Mouse (Mus musculus): ENCODE measurements at regions not wholly inside any gene's neighbourhood (a gene's known extent, or its start where the extent isn't known, plus 50 kb on each side); places are given as distances from the start of the nearest gene placed in this dataset.
A peak's percentile ranks its signal among the peaks of the same experiment; 100 is the strongest.

GRCm38 (mm10) chr1:168008216-168008615 lies 319.2 kb downstream of the Lmx1a start:
- DNase-seq (ENCODE audit: low spot score): no peak

GRCm38 (mm10) chr1:168010416-168010815 lies 321.4 kb downstream of the Lmx1a start:
- no peak for DNase-seq (ENCODE audit: low spot score)

- peak; percentile 65 for DNase-seq (ENCODE audit: low spot score)
Observed at GRCm38 (mm10) chr1:168012069-168012468, 323.0 kb downstream of the Lmx1a start.

GRCm38 (mm10) chr1:168012611-168013010 lies 323.6 kb downstream of the Lmx1a start:
- DNase-seq (ENCODE audit: low spot score): no peak

GRCm38 (mm10) chr1:168016375-168016890 lies 327.4 kb downstream of the Lmx1a start:
- peak; percentile 18 for DNase-seq (ENCODE audit: low spot score)

- DNase-seq (ENCODE audit: low spot score): no peak
Observed at GRCm38 (mm10) chr1:168026481-168026880, 337.4 kb downstream of the Lmx1a start.

GRCm38 (mm10) chr1:168044765-168045164 lies 355.7 kb downstream of the Lmx1a start:
- DNase-seq (ENCODE audit: low spot score): no peak

GRCm38 (mm10) chr1:168046347-168046746 lies 357.3 kb downstream of the Lmx1a start:
- DNase-seq (ENCODE audit: low spot score): no peak

GRCm38 (mm10) chr1:168046749-168047148 lies 357.7 kb downstream of the Lmx1a start:
- DNase-seq (ENCODE audit: low spot score): no peak

- no peak for DNase-seq (ENCODE audit: low spot score)
Observed at GRCm38 (mm10) chr1:168049965-168050364, 360.9 kb downstream of the Lmx1a start.

GRCm38 (mm10) chr1:168056479-168056878 lies 367.4 kb downstream of the Lmx1a start:
- DNase-seq (ENCODE audit: low spot score): no peak

GRCm38 (mm10) chr1:168057479-168057878 lies 368.4 kb downstream of the Lmx1a start:
- DNase-seq (ENCODE audit: low spot score): no peak

- DNase-seq (ENCODE audit: low spot score): no peak
Observed at GRCm38 (mm10) chr1:168058769-168059168, 369.7 kb downstream of the Lmx1a start.

- DNase-seq (ENCODE audit: low spot score): no peak
Observed at GRCm38 (mm10) chr1:168064065-168064664, 367.9 kb downstream of the Pbx1 start.

GRCm38 (mm10) chr1:168065598-168066041 lies 366.4 kb downstream of the Pbx1 start:
- no peak for DNase-seq (ENCODE audit: low spot score)

- no peak for DNase-seq (ENCODE audit: low spot score)
Observed at GRCm38 (mm10) chr1:168066810-168067209, 365.3 kb downstream of the Pbx1 start.

- DNase-seq (ENCODE audit: low spot score): peak; percentile 56
Observed at GRCm38 (mm10) chr1:168068003-168068919, 363.8 kb downstream of the Pbx1 start.

- DNase-seq (ENCODE audit: low spot score): no peak
Observed at GRCm38 (mm10) chr1:168068920-168069590, 363.0 kb downstream of the Pbx1 start.
